Mouse (Mus musculus): ENCODE measurements around the gene Zyg11b.

DNA sequence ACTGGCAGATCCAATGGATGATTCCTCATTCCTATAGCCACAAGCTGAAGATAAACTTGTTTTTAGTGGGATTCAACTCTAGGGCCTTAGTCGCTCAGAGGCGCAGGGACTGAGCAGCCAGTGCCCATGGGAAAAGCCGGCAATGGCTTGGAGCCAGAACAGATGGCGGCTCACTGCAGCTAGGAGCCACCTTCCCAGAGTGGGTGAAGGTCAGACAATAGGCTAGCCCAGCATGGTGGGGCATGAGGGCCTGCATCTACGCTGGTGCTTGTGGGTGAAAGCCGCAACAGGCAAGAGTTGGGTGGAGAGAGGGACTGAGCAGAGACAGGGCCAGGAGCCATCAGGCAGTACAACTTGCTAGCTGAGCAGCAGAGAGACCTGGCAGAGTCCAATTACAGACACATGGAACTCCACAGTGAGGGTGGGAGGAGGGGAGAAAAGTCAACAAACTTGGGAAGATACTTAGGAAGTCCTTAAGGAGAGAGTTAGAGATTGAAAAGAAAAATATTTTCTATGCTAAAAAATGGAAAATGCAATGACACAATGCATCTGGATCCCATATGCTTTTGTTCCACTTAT lies 104.5 kb downstream of the Zyg11b start:
- TF ChIP-seq CTCF (IDR thresholded peaks at IDR 0.05) (no peak), POLR2A (IDR thresholded peaks at IDR 0.05; ENCODE audit: insufficient read depth, low read depth, low read length) (no peak)

All from heart, adult 2 months (tissue).